Mouse (Mus musculus) fibroblast of lung, adult 2 months (primary cell): ENCODE measurements around the gene E130309D02Rik.

Experiments used
- DNase-seq: peaks from one replicate; pipeline ENCODE4 v3.0.0-alpha.2; 2011; ENCODE audit warnings: low read depth

The E130309D02Rik gene

GRCm38 (mm10) chr5:143314730-143315513 is at the start of gene E130309D02Rik:
Gene E130309D02Rik, minus strand, starts transcription at chr5:143315360.
- DNase-seq = peak; percentile 39

GRCm38 (mm10) chr5:143363678-143364615 is 48.8 kb upstream of the E130309D02Rik start:
- no peak for DNase-seq

- DNase-seq = no peak
Observed at GRCm38 (mm10) chr5:143361428-143361827, 46.3 kb upstream of the E130309D02Rik start.

- DNase-seq = no peak
Observed at GRCm38 (mm10) chr5:143360000-143360399, 44.8 kb upstream of the E130309D02Rik start.

GRCm38 (mm10) chr5:143359263-143359662 is 44.1 kb upstream of the E130309D02Rik start:
- DNase-seq = no peak

GRCm38 (mm10) chr5:143357564-143357963 is 42.4 kb upstream of the E130309D02Rik start:
- DNase-seq = no peak

GRCm38 (mm10) chr5:143356686-143357388 is 41.7 kb upstream of the E130309D02Rik start, which contains the start of gene Grid2ip:
Gene Grid2ip, plus strand, starts transcription at chr5:143357338.
- DNase-seq = no peak

GRCm38 (mm10) chr5:143356017-143356416 is 40.9 kb upstream of the E130309D02Rik start:
- DNase-seq = no peak

- no peak for DNase-seq
Observed at GRCm38 (mm10) chr5:143346367-143346766, 31.2 kb upstream of the E130309D02Rik start.

- DNase-seq = no peak
Observed at GRCm38 (mm10) chr5:143339603-143340002, 24.4 kb upstream of the E130309D02Rik start.

- DNase-seq = no peak
Observed at GRCm38 (mm10) chr5:143336559-143336958, 21.4 kb upstream of the E130309D02Rik start.

- DNase-seq = no peak
Observed at GRCm38 (mm10) chr5:143335089-143335460, 19.9 kb upstream of the E130309D02Rik start.

- no peak for DNase-seq
Observed at GRCm38 (mm10) chr5:143334418-143335088, 19.4 kb upstream of the E130309D02Rik start.

- DNase-seq = peak; percentile 37
Observed at GRCm38 (mm10) chr5:143333872-143334271, 18.7 kb upstream of the E130309D02Rik start.

- DNase-seq = peak; percentile 49
Observed at GRCm38 (mm10) chr5:143328690-143329495, 13.7 kb upstream of the E130309D02Rik start, which contains the start of gene Zdhhc4. Gene Zdhhc4, minus strand, starts transcription at chr5:143329256.

- no peak for DNase-seq
Observed at GRCm38 (mm10) chr5:143317288-143317610, 2.1 kb upstream of the E130309D02Rik start.

GRCm38 (mm10) chr5:143316605-143317287 is 1.6 kb upstream of the E130309D02Rik start:
- no peak for DNase-seq

GRCm38 (mm10) chr5:143315514-143315888 is 341 bp upstream of the E130309D02Rik start:
- DNase-seq = no peak

- DNase-seq = no peak
Observed at GRCm38 (mm10) chr5:143314183-143314729, 904 bp downstream of the E130309D02Rik start.

GRCm38 (mm10) chr5:143311886-143312285 is 3.3 kb downstream of the E130309D02Rik start:
- peak; percentile 42 for DNase-seq
